Mouse (Mus musculus): ENCODE measurements around the gene Plk3. TPM values are rescaled to one million over a fixed set of nuclear protein-coding genes. Genes with fewer than 3 reads are reported as not detected.

Gene Plk3
- polyA plus RNA-seq, 1 experiment from 2014 or later: 24.8 TPM

- WGBS: 8% methylated on average over 7 of the region's 7 CpGs
- H3K9ac ChIP-seq (ENCODE audit: low read depth, low read length): peak overlapping the region; percentile 92
- peak; percentile 2; the same call in 1 of the 2 replicates for ATAC-seq
Measured at GRCm38 (mm10) chr4:117131890-117132793, 1.6 kb downstream of the Plk3 start.

GRCm38 (mm10) chr4:117131198-117131597 is 2.6 kb downstream of the Plk3 start:
- Histone ChIP-seq H3K4me1 (ENCODE audit: control insufficient read depth, insufficient read depth, low read depth, low read length) (peaks cover 16% of the 10 kb centered on the region), H3K27ac (ENCODE audit: low read depth, low read length) (no peak overlapping the region), H3K27me3 (replicated peaks; ENCODE audit: control insufficient read depth, insufficient read depth, low read length) (no peaks in the 10 kb centered on the region), H3K4me3 (ENCODE audit: low read length) (no peak overlapping the region), H3K9ac (ENCODE audit: low read depth, low read length) (peak overlapping the region; percentile 92; the same call in 1 of the 2 replicates), H3K36me3 (ENCODE audit: control insufficient read depth, insufficient read depth, low read length) (peaks cover 28% of the 10 kb centered on the region), H3K9me3 (ENCODE audit: control insufficient read depth, low read length) (no peaks in the 10 kb centered on the region), H3K4me2 (ENCODE audit: low read length) (no peak overlapping the region)
- no peak for ATAC-seq
- WGBS: 38% methylated on average over 6 of the region's 6 CpGs

More at GRCm38 (mm10) chr4:117131890-117132793, 1.6 kb downstream of the Plk3 start:
- Histone ChIP-seq H3K27me3 (replicated peaks; ENCODE audit: control insufficient read depth, insufficient read depth, low read length) (no peaks in the 10 kb centered on the region), H3K4me1 (ENCODE audit: control insufficient read depth, insufficient read depth, low read depth, low read length) (peaks cover 16% of the 10 kb centered on the region), H3K9me3 (ENCODE audit: control insufficient read depth, low read length) (no peaks in the 10 kb centered on the region), H3K27ac (ENCODE audit: low read depth, low read length) (no peak overlapping the region; the same call in 1 of the 2 replicates), H3K4me3 (ENCODE audit: low read length) (peak overlapping the region; percentile 80), H3K4me2 (ENCODE audit: low read length) (peak overlapping the region; percentile 84), H3K36me3 (ENCODE audit: control insufficient read depth, insufficient read depth, low read length) (peaks cover 27% of the 10 kb centered on the region)

GRCm38 (mm10) chr4:117130790-117131189 is 3.0 kb downstream of the Plk3 start:
- 36% methylated on average over 6 of the region's 6 CpGs for WGBS
- H3K9me3 ChIP-seq (ENCODE audit: control insufficient read depth, low read length): no peaks in the 10 kb centered on the region
- no peak overlapping the region for H3K9ac ChIP-seq (ENCODE audit: low read depth, low read length)
- peaks cover 18% of the 10 kb centered on the region for H3K4me1 ChIP-seq (ENCODE audit: control insufficient read depth, insufficient read depth, low read depth, low read length)
- peaks cover 28% of the 10 kb centered on the region for H3K36me3 ChIP-seq (ENCODE audit: control insufficient read depth, insufficient read depth, low read length)
- no peak for ATAC-seq
- no peak overlapping the region for H3K4me3 ChIP-seq (ENCODE audit: low read length)
- no peak overlapping the region for H3K27ac ChIP-seq (ENCODE audit: low read depth, low read length)
- no peaks in the 10 kb centered on the region for H3K27me3 ChIP-seq (replicated peaks; ENCODE audit: control insufficient read depth, insufficient read depth, low read length)
- no peak overlapping the region for H3K4me2 ChIP-seq (ENCODE audit: low read length)

- Histone ChIP-seq H3K4me2 (ENCODE audit: low read length) (no peak overlapping the region), H3K9ac (ENCODE audit: low read depth, low read length) (no peak overlapping the region), H3K4me1 (ENCODE audit: control insufficient read depth, insufficient read depth, low read depth, low read length) (peaks cover 25% of the 10 kb centered on the region), H3K27me3 (replicated peaks; ENCODE audit: control insufficient read depth, insufficient read depth, low read length) (no peaks in the 10 kb centered on the region), H3K4me3 (ENCODE audit: low read length) (no peak overlapping the region), H3K27ac (ENCODE audit: low read depth, low read length) (no peak overlapping the region), H3K36me3 (ENCODE audit: control insufficient read depth, insufficient read depth, low read length) (peaks cover 28% of the 10 kb centered on the region), H3K9me3 (ENCODE audit: control insufficient read depth, low read length) (no peaks in the 10 kb centered on the region)
- WGBS: 92% methylated on average over 33 of the region's 33 CpGs
- ATAC-seq: no peak
Measured at GRCm38 (mm10) chr4:117127991-117128686, 5.6 kb downstream of the Plk3 start.

- Histone ChIP-seq H3K36me3 (ENCODE audit: control insufficient read depth, insufficient read depth, low read length) (peaks cover 28% of the 10 kb centered on the region), H3K4me1 (ENCODE audit: control insufficient read depth, insufficient read depth, low read depth, low read length) (peaks cover 17% of the 10 kb centered on the region), H3K9ac (ENCODE audit: low read depth, low read length) (peak within 1 kb of the TSS; percentile 65), H3K9me3 (ENCODE audit: control insufficient read depth, low read length) (no peaks in the 10 kb centered on the region), H3K4me3 (ENCODE audit: low read length) (no peak within 1 kb of the TSS), H3K27me3 (replicated peaks; ENCODE audit: control insufficient read depth, insufficient read depth, low read length) (no peaks in the 10 kb centered on the region), H3K4me2 (ENCODE audit: low read length) (peak within 1 kb of the TSS; percentile 12; the same call in 1 of the 2 replicates), H3K27ac (ENCODE audit: low read depth, low read length) (peak within 1 kb of the TSS; percentile 79)
- WGBS: 87% methylated on average over 9 of the region's 9 CpGs
- ATAC-seq: no peak
Measured at GRCm38 (mm10) chr4:117126675-117127290, 7.0 kb downstream of the Plk3 start, which contains the start of gene Tctex1d4. TSS of gene Tctex1d4 (plus strand) at chr4:117126794.

- Histone ChIP-seq H3K9ac (ENCODE audit: low read depth, low read length) (peak overlapping the region; percentile 65), H3K36me3 (ENCODE audit: control insufficient read depth, insufficient read depth, low read length) (peaks cover 23% of the 10 kb centered on the region), H3K27ac (ENCODE audit: low read depth, low read length) (peak overlapping the region; percentile 79), H3K4me1 (ENCODE audit: control insufficient read depth, insufficient read depth, low read depth, low read length) (peaks cover 15% of the 10 kb centered on the region), H3K9me3 (ENCODE audit: control insufficient read depth, low read length) (no peaks in the 10 kb centered on the region), H3K4me2 (ENCODE audit: low read length) (no peak overlapping the region), H3K4me3 (ENCODE audit: low read length) (no peak overlapping the region), H3K27me3 (replicated peaks; ENCODE audit: control insufficient read depth, insufficient read depth, low read length) (no peaks in the 10 kb centered on the region)
- peak; percentile 22; the same call in 1 of the 2 replicates for ATAC-seq
- WGBS: 45% methylated on average over 15 of the region's 15 CpGs
Measured at GRCm38 (mm10) chr4:117125910-117126674, 7.7 kb downstream of the Plk3 start.

GRCm38 (mm10) chr4:117125348-117125909 is 8.3 kb downstream of the Plk3 start, which contains the start of gene Btbd19:
TSS of gene Btbd19 (minus strand) at chr4:117125725.
- peak within 1 kb of the TSS; percentile 79 for H3K27ac ChIP-seq (ENCODE audit: low read depth, low read length)
- no peaks in the 10 kb centered on the region for H3K9me3 ChIP-seq (ENCODE audit: control insufficient read depth, low read length)
- H3K27me3 ChIP-seq (replicated peaks; ENCODE audit: control insufficient read depth, insufficient read depth, low read length): no peaks in the 10 kb centered on the region
- WGBS: 28% methylated on average over 8 of the region's 8 CpGs
- ATAC-seq: peak; percentile 18
- H3K9ac ChIP-seq (ENCODE audit: low read depth, low read length): peak within 1 kb of the TSS; percentile 65
- H3K4me3 ChIP-seq (ENCODE audit: low read length): no peak within 1 kb of the TSS
- H3K36me3 ChIP-seq (ENCODE audit: control insufficient read depth, insufficient read depth, low read length): peaks cover 20% of the 10 kb centered on the region
- H3K4me2 ChIP-seq (ENCODE audit: low read length): peak within 1 kb of the TSS; percentile 12; the same call in 1 of the 2 replicates
- H3K4me1 ChIP-seq (ENCODE audit: control insufficient read depth, insufficient read depth, low read depth, low read length): peaks cover 18% of the 10 kb centered on the region
